Mouse (Mus musculus) liver, postnatal 0 days (tissue): Measurements from ENCODE around the gene Dnm1.

Experiments
- CTCF ChIP-seq: sonication (generic); IDR thresholded peaks from 2 replicates; pipeline ENCODE4 v1.5.1; 2016; ENCODE audit warnings: antibody characterized with exemption, low read depth
- EP300 ChIP-seq: IDR thresholded peaks from 2 replicates; pipeline ENCODE4 v1.6.1; 2016; ENCODE audit warnings: antibody characterized with exemption, low read depth, mild to moderate bottlenecking

DNA sequence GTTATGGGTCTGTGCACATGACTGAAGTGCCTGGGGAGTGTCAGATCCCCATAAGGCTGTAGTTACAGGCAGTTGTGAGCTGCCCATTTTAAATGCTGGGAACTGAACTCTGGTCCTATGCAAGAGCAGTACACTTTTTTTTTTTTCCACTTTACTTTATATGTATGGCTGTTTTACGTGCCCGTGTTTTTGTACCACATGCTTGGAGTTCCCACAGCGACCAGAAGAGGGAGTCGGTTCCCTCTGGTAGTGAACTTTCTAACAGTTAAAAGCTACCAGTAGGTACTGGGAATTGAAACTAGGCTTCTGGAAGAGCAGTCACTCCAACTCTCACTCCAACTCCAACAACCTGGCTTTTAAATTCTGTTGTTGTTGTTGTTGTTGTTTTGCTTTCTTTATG lies 92.5 kb downstream of the Dnm1 start:
- peak; percentile 67 for TF ChIP-seq CTCF
- no peak for TF ChIP-seq EP300
